Mouse (Mus musculus): Measurements from ENCODE around the gene Vwce.

DNA sequence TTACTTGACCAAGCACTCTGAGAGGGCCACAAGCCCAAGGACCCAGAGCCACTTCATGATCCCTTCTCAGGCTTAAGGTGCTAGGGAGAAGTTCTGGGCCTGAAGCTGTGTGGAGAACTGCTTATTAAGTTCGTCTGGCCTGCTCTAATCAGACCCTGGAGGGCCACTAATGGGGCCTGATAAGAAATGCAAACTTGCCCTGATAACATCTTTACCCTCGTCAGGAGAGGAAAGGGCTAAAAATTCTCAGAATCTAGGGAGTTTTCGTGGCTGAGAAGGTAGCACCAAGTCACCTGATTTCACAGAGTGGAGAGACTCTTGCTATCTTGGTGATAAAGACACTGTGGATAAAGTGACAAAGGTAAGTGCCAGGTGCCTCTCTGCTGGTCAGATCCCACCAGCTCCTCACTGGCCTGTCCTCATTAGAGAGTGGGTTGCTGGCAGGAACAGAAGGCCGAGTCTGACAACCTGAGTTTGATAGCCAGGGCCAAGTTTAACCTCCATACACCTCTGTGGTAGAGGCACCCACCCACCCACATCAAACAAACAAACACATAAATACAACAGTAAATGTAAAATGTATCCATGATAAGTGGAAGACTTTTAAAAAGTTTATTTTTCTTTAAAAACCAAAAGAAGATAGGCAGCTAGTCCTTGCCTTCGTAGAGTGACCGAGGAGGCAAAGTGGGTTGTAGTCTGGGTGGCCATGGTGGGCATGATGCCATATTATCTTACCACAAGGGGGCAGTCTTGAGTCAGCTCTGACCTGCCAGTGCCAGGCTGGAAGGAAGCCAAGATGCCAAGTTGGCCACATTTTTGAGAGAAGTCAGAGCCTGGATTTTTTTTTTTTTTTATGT lies 44.1 kb downstream of the Vwce start, which contains the start of gene Pga5:
- TF ChIP-seq GATA1 (IDR thresholded peaks at IDR 0.05; ENCODE audit: borderline replicate concordance, low read length) (no peak), FLI1 (IDR thresholded peaks at IDR 0.05; ENCODE audit: low read length) (no peak)
